Mouse (Mus musculus) spleen, postnatal 4 days (tissue): ENCODE data around the gene Bdh2.

Experiments used
- DNase-seq, 2 experiments: peaks; one replicate each; pipeline ENCODE4 v3.0.0; 2022; ENCODE audit warnings: low spot score in 2 of 2

The Bdh2 gene

DNA sequence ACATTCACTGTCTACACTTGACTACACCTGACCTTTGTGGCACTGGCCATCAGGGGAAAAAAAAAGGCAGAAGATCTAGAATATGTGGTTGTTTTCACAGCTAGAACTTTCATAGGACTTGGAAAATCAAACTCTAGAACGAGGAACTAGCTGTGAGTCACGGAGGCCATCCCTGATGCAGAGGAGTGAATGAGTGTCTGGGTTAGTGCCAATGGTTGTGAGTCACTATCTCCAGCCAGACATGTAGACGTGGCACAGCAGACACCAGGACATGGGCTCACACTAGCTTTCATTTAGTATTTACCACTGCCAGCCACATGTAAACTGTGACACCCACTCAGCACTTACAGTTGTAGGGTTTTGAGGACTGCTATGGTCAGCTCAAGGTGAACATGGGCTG is 17.5 kb downstream of the Bdh2 start:
- DNase-seq: no peak

DNA sequence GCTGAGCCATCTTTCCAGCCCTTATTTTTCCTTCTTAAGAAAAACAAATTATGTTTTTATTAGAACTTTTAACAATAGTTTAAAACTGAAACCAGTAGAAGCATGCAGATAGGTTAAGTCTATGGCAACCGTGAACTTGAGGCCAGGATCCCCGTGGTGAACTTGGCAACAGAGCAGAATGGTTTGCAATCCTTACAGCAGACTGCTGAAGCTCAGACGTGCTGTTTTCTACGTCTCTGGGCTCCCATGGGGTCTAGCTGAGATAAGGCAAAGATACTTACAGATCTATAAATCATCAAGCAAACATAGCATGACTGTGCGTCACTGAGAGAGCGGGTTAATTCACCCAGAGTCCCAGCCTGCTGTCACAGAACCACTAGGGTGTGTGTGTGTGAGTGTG is 19.1 kb downstream of the Bdh2 start:
- DNase-seq: no peak

DNA sequence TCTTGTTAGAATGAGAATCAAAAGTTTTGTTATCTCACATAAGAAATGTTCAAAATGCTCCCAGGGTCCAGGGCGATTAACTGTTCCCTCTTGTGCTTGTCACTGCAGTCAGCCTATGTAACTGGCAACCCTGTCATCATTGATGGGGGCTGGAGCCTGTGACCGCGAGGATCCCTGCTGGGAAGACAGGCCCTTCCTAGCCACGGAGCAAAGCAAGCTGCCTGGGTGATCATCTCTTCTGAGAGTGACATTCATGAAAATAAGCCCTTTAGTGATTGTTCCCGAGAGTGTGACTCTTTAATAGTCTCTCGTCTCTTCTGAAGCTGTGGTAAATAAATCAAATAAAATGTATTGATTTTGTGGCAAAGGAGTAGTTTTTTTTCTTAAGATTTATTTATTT is 23.0 kb downstream of the Bdh2 start:
- no peak for DNase-seq

DNA sequence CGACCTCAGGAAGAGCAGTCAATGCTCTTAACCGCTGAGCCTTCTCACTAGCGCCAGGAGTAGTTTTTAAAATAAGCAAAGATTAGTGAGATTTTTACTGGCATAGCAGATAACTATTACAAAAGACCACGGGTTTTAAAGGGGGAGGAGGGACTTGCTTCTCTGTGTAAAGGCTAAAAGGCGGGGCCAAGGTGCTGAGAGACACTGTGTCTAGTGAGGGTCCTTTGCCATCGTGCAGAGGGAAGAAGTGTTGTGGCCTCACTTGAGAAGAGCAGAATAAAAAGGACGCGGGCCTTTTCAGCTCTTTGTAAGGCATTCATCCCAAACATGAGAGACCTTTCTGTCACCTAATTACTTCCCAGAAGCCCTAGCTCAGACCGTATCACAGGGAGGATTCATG is 23.5 kb downstream of the Bdh2 start:
- no peak for DNase-seq

DNA sequence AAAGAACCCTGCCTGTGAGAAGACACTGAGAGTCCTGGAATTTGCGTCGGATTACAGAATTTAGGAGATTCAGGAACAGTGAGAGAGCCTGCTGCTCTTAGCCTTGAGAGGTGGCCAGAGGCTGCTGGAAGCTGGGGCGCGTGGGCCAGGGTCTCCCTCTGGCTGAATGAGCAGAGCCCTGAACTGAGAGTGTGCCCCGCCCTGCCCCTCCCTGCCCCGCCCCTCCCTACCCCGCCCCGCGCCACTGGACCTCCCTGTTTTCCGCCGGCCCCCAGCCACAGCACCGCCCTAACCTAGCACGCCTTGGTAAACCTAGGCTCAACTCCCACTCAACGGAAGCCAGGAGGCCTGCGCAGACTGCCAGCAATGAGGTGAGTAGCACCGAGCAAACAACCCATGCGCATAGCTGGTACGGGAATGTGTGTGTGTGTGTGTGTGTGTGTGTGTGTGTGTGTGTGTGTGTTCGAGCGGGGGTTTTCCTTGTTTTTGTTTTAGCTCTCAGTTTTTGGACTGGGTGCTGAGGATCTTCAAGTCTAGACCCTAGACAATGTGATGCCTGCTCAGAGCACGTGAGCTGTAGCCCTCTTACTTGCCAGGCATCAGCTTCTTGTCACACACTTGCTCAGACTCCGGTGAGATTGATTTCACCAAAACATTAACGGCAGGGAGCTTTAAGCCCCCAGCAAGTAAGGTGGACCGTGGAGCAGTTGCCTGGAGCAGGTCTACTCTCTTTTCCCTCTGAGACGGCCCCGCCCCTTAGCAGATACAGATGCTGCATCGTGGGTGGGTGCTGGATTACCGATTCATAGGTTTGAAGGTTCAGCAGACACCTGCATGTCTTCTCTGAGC is 26.6 kb downstream of the Bdh2 start, which contains the start of gene Slc9b2:
Gene Slc9b2, plus strand, starts transcription at position 290 of the 849 bp plus-strand sequence.
- peak in 1 of 2 experiments; percentile 19 for DNase-seq

DNA sequence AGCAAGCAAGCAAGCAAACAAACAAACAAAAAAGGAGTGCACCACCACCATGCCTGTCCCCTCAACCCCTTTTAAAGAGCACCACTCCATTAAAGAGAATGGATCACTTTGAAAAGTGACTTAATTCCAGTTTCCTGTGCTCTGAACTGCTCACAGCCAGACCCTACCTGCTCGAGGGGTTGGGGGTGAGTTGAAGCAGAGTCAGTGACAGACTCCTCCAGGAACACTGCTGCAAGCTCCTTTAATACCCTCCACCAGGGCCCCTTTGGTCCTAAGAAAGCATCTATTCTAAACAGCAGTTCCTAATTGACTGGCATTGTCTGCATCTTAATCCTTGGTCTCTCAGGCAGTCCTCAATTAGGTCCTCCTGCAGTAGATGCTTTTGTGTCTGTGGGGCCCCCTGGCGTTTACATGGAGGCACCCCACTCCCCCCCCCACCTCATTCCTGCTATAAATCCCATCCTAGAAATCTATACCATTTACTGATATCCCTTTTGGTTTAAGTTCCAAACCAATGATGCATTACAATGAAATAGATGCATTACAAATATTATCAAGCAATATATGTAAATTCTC is 32.0 kb downstream of the Bdh2 start:
- DNase-seq: no peak

DNA sequence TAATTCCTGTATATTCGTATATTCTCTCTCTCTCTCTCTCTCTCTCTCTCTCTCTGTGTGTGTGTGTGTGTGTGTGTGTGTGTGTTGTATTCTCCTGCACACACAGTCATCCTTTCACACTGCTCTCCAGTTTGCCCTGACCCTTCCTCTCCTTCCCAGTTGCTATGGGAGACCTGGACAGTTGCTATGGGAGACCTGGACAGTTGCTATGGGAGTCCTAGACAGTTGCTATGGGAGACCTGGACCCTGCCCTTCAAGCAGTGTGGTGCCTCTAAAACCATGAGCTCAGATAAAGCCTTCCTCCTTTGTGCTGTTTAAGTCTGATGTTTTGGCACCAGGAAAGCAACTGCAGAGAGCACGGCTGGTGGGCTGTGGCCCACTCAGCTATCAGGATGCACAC is 32.7 kb downstream of the Bdh2 start:
- DNase-seq: no peak

DNA sequence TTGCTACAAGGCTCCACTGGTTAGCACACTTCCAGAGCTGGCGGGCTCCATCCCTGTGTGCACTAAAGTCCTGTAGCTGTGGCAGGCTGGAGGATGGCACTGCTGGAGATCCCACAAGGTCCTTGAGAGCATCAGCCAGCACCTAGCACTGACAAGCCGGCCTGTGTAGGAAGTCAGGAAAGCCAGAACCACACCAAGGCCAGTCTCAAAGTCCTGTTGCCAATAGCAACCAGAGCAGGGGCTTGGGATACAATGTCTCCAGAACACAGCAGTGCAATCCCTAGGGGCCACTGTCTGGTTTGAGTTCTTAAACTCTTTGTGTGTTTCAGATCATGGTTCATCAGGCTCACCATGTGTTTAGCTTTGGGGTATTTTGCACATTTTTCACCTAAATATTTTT is 33.8 kb downstream of the Bdh2 start:
- no peak for DNase-seq

DNA sequence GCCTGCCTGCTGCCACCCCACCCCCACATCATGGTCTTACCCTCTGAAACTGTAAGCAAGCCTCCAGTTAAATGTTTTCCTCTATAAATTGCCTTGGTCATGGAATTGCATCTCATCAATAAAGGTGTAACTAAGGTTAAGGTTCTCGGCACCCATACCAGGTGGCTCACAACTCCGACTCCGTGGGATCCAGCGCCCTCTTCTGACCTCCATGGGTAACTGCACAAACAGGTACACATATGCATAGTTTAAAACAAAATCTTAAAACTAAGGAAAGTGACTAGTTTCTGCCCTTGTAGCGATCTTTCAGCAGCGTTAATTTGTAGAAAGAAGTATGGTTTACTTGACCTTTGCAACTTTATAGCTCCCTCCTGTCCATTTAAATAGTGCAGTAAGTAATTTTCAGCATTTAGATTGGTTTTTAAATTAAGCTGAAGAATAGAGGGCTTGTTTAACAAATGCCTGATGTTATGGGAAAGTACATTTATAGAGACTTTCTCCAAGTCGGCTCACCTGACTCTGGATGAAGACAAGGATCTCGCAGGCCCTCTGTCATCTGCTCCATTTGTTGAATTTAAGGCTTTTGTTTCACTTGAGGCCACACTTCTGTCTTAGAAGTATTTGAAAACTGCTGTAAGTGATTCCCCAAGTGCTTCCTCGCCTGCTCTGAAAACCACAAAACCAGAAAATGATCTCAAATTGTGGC is 34.9 kb downstream of the Bdh2 start:
- DNase-seq: no peak

DNA sequence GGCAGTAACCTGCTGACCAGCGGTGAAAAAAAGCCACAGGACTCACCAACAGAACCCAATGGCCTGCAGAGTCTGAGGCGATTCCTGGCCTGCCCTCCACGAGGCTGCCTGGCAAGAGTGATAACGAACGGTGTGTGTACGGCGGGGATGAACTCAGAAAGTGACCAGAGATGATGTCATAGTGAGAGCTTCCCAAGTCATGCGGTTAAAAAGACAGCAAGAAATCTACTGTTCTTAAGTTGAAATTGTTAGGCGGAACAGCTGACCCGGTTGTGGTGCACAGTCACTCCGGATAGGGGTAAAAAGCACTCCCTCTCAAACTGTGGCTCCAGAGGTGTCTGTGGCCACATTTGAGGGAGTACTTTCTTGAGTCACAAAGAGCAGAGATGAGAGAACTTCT is 37.3 kb downstream of the Bdh2 start:
- DNase-seq: no peak

DNA sequence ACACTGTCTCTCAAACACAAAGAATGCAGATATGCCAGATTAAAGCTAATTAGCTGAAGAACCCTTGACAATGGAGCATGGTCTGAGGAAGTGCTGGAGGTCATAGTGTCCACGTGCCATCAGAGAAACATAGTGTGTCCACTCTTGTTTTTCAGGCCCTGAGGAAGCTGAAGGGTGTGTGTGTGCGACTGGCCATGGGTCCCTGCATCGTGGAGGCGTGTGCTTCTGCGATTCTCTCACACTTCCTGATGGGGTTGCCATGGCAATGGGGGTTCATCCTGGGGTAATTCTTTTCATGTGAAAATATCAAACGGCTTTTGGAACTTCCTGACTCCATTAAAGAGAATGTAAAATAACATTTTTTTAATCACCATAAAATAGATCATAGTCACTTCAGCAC is 43.3 kb downstream of the Bdh2 start:
- DNase-seq: no peak

DNA sequence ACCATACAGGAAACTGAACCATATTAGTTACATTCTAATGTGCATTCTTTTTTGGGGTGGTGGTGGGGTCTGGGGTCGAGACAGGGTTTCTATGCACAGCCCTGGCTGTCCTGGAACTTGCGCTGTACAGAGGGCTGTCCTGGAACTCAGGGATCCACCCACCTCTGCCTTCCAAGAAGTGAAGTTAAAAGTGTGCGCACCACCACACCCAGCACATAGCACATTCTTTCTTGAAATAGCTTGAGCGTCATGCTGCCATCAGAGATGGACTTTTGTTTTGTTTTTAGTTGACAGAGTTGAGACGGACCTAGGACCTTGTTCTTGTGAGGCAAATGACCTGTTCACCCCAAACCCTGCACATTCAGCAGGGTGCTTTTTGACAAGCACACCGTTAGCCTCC is 46.2 kb downstream of the Bdh2 start:
- no peak for DNase-seq

DNA sequence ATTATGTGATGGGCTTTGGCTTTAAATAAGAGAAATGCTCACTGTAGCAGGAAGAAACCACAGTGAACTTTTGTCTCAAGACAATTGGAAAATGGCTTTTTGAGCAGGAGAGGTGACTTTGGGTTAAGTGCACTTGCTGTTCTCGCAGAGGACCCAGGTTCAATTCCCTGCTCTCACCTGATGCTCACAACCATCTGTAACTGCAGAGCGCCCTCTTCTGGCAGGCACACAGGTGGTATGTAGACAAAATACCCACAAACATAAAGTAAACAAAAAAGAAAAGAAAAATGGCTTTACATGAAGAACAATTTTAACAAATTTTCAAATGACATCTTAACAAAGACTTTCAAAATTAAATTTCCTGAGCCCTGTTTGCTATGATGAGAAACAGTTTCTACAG is 46.6 kb downstream of the Bdh2 start:
- no peak for DNase-seq

DNA sequence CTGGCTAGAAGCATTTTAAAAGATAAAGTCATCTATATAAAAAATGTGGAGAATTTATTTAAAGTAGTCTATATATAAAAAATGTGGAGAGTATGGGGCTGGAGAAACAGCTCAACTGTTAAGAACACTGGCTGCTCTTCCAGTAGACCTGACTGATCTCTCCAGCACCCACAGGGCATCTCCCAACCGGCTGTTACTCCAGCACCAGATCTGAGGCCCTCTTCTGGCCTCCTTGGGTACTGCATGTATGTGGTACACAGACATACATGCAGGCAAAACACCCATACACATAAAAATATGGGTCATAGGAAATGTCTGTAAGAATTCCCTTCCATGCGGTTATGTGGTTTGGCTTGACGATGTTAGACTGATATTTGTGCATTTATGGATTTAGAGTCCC is 47.5 kb downstream of the Bdh2 start:
- DNase-seq: peak; percentile 51 to 82

DNA sequence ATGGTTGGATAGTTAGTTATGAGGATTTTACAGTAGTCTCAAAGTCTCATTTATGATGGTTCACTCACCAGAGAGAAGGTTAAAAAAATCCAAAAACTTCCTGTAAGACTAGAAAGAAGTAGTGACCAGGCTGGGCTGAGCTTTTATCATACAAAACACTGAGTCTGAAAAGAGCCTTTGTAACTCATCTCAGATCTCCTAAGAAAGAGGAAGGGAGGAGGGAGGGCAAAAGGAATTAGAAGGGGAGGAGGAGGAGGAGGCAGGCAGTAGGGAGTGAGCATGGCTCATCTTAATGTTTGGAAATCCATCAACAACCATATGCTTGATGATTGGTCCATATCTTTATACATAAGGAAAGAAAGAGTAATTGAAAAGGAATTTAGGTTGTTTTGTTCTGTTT is 51.7 kb downstream of the Bdh2 start:
- no peak for DNase-seq

DNA sequence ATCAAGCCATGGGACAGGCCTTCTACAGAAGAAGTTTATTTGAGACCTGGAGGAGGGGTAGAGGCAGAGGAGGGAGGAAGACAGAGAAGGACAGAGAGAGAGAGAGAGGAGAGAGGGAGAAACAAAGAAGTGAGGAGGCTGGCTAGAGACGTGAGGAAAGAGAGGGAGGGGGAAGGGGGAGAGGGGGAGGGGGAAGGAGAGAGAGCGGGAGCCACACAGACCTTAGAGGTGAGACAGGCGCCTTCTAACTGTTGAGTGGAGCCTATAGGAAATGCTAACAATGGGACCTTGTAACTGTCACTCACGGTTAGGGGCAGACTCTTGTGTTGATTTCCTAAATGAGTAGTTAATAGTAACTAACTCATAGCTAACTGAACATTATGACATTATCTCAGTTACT is 52.7 kb downstream of the Bdh2 start:
- no peak for DNase-seq

DNA sequence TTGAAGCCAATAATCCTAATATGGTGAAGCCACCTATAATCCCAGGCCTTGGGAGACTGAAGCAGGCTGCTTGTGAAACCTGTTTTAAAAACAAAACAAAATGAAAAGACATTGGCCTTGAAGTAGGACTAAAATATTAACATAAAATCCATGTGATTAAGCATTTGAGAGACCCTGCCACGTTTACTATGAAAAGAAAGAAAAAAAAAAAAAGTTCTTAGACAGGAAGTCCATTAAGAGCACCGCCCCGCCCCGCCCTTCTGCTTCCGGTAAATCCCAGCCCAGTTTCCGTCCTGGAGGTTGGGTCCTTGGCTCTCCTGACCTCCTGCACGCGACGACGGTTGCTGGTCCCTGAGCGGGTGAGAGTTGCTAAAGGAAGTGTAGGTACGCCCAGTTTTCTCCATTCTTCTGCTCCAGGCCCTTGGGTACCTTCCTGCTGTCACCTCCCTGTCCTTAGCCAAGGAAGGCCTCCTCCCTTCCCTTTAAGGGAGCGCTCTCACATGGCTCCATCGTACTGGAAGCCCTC is 66.8 kb downstream of the Bdh2 start, which contains the start of gene Slc9b1:
Gene Slc9b1, plus strand, starts transcription at position 291 of the 526 bp plus-strand sequence.
- DNase-seq: no peak

DNA sequence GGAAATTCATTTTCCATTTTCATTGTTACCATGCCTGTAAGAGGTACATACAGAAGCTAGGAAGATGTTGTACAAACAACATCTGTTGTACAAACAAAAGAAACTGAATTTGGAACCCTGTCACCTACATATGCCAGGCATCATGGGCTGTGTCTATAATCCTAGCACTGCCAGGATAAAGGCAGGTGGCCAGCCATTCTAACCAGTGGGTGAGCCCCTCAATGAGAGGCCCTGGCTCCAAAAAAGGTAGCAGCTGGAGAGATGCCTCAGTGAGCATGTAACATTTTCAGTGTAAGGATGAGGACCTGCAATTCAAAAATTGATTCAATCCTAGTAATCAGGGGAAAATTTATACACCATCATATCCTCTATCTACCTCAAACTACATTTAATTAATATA is 68.0 kb downstream of the Bdh2 start:
- no peak for DNase-seq

DNA sequence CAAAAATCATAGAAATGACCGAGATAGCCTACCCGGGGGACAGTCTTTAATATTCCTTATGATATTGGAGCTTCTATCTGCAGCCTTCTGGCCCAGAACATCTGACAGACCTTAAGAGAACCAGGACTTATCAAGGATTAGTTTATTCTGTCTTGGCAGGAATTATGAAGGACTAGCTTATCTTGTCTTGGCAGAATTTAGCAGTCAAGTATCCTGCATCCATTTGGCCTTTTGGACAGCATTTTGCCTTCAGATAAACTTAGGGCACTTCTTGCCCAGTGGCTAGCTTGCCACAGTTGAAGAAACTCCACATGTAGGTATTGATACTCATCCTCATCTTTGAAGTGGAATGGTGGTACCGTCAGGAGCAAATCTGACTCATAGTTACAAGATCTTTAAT is 70.8 kb downstream of the Bdh2 start:
- no peak for DNase-seq
